32 mouse cellular contexts compared by ENCODE assay signal in genomic region chr6:23723697-23724096, GRCm38 (mm10).
"Had no signal": no experiment of that assay in that cellular context is flagged by ENCODE, and none has a peak within 500 bp of the region (broad histone marks: within the 10 kb centered on the region; RNA-seq: fewer than 3 reads in every experiment).

No protein-coding gene starts in this region.

- H3K27ac ChIP-seq: heart, embryonic 10.5 days; heart, embryonic 13.5 days; heart, embryonic 15.5 days; hindbrain, embryonic 10.5 days; hindbrain, embryonic 12.5 days; hindbrain, embryonic 13.5 days; hindbrain, embryonic 14.5 days; hindbrain, embryonic 15.5 days; hindbrain, postnatal 0 days; intestine, embryonic 15.5 days; kidney, embryonic 15.5 days; kidney, postnatal 0 days; layer of hippocampus, adult 2 months; left cerebral cortex, adult 2 months had no signal

- ATAC-seq: hindbrain, postnatal 0 days; inflammation-experienced regulatory T-cells, adult 6 months; intestine, embryonic 15.5 days had no signal

- H3K4me3 ChIP-seq: heart, embryonic 10.5 days; heart, embryonic 12.5 days; heart, embryonic 13.5 days; heart, embryonic 15.5 days; hindbrain, embryonic 10.5 days; hindbrain, embryonic 12.5 days; hindbrain, embryonic 13.5 days; hindbrain, embryonic 15.5 days; intestine, embryonic 15.5 days; kidney, embryonic 15.5 days; layer of hippocampus, adult 2 months; left cerebral cortex, adult 2 months had no signal

- H3K27me3 ChIP-seq: heart, embryonic 12.5 days; heart, embryonic 13.5 days; heart, embryonic 15.5 days; hindbrain, embryonic 12.5 days; hindbrain, embryonic 13.5 days; hindbrain, embryonic 15.5 days; intestine, embryonic 15.5 days; kidney, embryonic 15.5 days had no signal

- H3K4me2 ChIP-seq: heart, embryonic 11.5 days; heart, embryonic 12.5 days; heart, embryonic 13.5 days; heart, embryonic 15.5 days; hindbrain, embryonic 12.5 days; hindbrain, embryonic 13.5 days; hindbrain, embryonic 14.5 days; hindbrain, embryonic 15.5 days; intestine, embryonic 15.5 days; kidney, embryonic 15.5 days had no signal

- H3K4me1 ChIP-seq: heart, embryonic 10.5 days; heart, embryonic 12.5 days; heart, embryonic 13.5 days; heart, embryonic 15.5 days; hindbrain, embryonic 10.5 days; hindbrain, embryonic 12.5 days; hindbrain, embryonic 13.5 days; hindbrain, embryonic 15.5 days; intestine, embryonic 15.5 days; kidney, embryonic 15.5 days had no signal

- H3K9me3 ChIP-seq: heart, embryonic 15.5 days; hindbrain, embryonic 15.5 days; intestine, embryonic 15.5 days; kidney, embryonic 15.5 days had no signal

- H3K36me3 ChIP-seq: heart, embryonic 10.5 days; heart, embryonic 12.5 days; heart, embryonic 13.5 days; heart, embryonic 15.5 days; hindbrain, embryonic 10.5 days; hindbrain, embryonic 12.5 days; hindbrain, embryonic 13.5 days; hindbrain, embryonic 15.5 days; intestine, embryonic 15.5 days; kidney, embryonic 15.5 days had no signal

- H3K9ac ChIP-seq: heart, embryonic 12.5 days; heart, embryonic 13.5 days; heart, embryonic 15.5 days; hindbrain, embryonic 12.5 days; hindbrain, embryonic 13.5 days; hindbrain, embryonic 14.5 days; hindbrain, embryonic 15.5 days; intestine, embryonic 15.5 days; kidney, embryonic 15.5 days had no signal

- DNase-seq: heart, postnatal 10 days; heart, postnatal 14 days; heart, postnatal 36 days; heart, postnatal 4 days; kidney, adult 11 months; kidney, adult 18-20 months; kidney, adult 2 months; kidney, adult 8-10 months; kidney, adult 9 months; kidney, postnatal 10 days; kidney, postnatal 14 days; kidney, postnatal 25 days; kidney, postnatal 36 days; kidney, postnatal 4 days; layer of hippocampus, postnatal 36 days had no signal
